Mouse (Mus musculus): ENCODE measurements around the gene Zbtb26. TPM values are rescaled to one million over a fixed set of nuclear protein-coding genes. Genes with fewer than 3 reads are reported as not detected.

Gene Zbtb26
- polyA plus RNA-seq (2014; fragmentation: Nextera tagmentation; extraction: Ambion mirVana) = 13.0 and 13.3 TPM in 2 replicates

DNA sequence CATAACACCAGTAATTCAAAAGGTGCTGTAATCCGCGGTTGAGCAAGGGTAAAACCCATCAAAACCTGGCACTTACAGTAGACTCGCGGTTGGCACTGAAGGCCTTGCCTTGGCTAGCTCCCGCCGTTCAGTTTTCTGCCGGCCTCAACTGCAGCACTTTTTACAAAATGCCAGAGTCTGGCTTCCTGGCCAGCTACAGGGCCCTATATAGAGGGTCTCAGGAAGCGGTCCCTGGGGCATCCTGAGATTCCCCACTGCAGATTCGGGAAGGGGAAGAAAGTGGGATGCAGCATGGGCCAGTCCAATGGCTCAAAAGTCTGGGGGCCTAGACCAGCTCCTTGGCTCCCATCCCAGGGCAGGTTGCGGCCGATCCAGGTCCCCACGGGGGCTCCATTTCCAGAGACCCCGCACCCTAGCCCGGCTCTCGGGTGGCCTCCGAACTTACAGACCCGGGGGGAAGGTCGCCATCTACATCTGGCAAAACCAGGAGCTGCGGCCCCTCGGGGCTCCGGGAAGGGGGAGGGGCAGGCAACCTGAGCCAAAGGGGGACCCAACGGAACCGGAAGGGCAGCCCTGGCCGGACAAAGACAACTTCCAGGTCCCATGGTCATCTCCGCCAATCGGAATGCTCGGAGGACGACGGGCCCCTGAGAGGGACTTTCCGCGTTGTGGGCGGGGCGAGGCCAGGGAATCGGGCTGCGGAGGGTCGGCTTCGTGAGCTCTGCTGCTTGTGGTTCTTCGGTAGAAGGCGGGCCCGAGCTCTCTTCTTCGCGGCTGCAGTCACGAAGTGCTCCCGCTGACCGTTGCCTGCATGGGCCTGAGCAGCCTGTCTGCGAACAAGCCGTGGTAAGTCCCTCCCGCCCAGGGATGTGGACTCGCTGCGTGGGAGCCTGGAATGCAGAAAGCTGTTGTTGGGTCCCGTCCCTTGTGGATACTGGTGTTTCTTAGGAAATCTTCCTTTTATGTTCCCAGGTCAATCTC is at the start of gene Zbtb26, which contains the start of the genes Zbtb6 and Rabgap1:
Zbtb26 (minus strand) TSS at position 525 of the 981 bp plus-strand sequence.
Zbtb6 (minus strand) TSS at position 561 of the 981 bp plus-strand sequence.
Rabgap1 (plus strand) TSS at position 669 of the 981 bp plus-strand sequence.
- Histone ChIP-seq H3K4me2 (ENCODE audit: low read depth) (peak within 1 kb of the TSS; percentile 77), H3K27ac (ENCODE audit: low read depth, low read length) (peak within 1 kb of the TSS; percentile 81), H3K4me1 (ENCODE audit: control insufficient read depth, insufficient read depth, low read length) (peaks cover 3% of the 10 kb centered on the region; the same call in 1 of the 2 replicates), H3K9me3 (ENCODE audit: control insufficient read depth, low read length) (no peaks in the 10 kb centered on the region), H3K27me3 (ENCODE audit: control insufficient read depth, insufficient read depth, low read length) (no peaks in the 10 kb centered on the region), H3K9ac (ENCODE audit: low read length) (peak within 1 kb of the TSS; percentile 85), H3K36me3 (ENCODE audit: control insufficient read depth, insufficient read depth, low read length) (no peaks in the 10 kb centered on the region), H3K4me3 (ENCODE audit: low read depth, low read length) (peak within 1 kb of the TSS; percentile 76)
- DNase-seq (ENCODE audit: low spot score) = peak; percentile 96
- ATAC-seq (ENCODE audit: insufficient read depth, low FRiP score, low TSS enrichment) = peak; percentile 99
- under 1% methylated on average over 51 of the region's 51 CpGs for WGBS

DNA sequence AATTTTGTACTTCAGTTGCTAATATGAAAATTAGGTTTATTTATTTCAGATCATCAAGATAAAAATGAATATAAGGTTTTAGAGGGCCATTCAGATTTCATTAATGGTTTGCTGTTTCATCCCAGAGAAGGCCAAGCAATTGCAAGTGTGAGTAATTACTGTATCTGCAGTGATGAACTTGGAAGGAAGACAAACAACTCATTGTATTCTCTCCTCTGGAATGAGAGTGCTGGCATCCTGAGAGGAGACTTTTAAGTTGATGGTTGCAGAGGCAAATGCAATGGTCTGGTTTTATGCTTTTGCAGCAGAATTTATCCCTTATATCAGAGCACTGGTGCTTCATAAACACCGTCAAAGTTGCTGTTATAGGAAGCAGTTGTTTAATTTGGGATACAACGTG is 46.0 kb upstream of the Zbtb26 start:
- peaks cover 9% of the 10 kb centered on the region for H3K36me3 ChIP-seq (ENCODE audit: control insufficient read depth, insufficient read depth, low read length)
- ATAC-seq (ENCODE audit: insufficient read depth, low FRiP score, low TSS enrichment) = no peak
- H3K27me3 ChIP-seq (ENCODE audit: control insufficient read depth, insufficient read depth, low read length) = no peaks in the 10 kb centered on the region
- no peak overlapping the region for H3K4me2 ChIP-seq (ENCODE audit: low read depth)
- H3K27ac ChIP-seq (ENCODE audit: low read depth, low read length) = no peak overlapping the region
- H3K4me3 ChIP-seq (ENCODE audit: low read depth, low read length) = no peak overlapping the region
- H3K9me3 ChIP-seq (ENCODE audit: control insufficient read depth, low read length) = no peaks in the 10 kb centered on the region
- DNase-seq (ENCODE audit: low spot score) = no peak
- no peaks in the 10 kb centered on the region for H3K4me1 ChIP-seq (ENCODE audit: control insufficient read depth, insufficient read depth, low read length)
- WGBS = 95% methylated on average over 2 of the region's 2 CpGs
- no peak overlapping the region for H3K9ac ChIP-seq (ENCODE audit: low read length)

DNA sequence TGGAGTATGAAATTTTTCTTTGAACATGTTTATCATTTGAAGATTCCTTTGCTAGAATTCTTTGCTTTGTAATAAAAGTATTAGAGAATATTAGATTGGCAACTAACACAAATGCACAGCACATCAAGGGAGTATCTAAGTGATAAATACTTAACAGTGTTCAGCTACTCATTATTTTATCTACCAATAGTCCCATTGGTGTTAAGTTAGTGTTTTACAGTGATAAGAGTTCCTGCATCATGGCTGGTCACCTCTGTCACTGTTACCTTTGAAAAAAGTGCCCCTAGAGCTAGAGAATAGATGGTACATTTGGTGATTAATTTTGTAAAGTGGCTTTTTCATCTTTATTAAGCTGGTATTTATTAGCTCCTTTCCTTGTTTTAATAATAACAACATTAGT is 43.5 kb upstream of the Zbtb26 start:
- H3K36me3 ChIP-seq (ENCODE audit: control insufficient read depth, insufficient read depth, low read length) = 0 out of 2 replicates have a peak, but pooled peaks cover 4% of the 10 kb centered on the region
- H3K4me1 ChIP-seq (ENCODE audit: control insufficient read depth, insufficient read depth, low read length) = no peaks in the 10 kb centered on the region
- no peak for DNase-seq (ENCODE audit: low spot score)
- H3K9ac ChIP-seq (ENCODE audit: low read length) = no peak overlapping the region
- H3K27ac ChIP-seq (ENCODE audit: low read depth, low read length) = no peak overlapping the region
- no peak for ATAC-seq (ENCODE audit: insufficient read depth, low FRiP score, low TSS enrichment)
- H3K9me3 ChIP-seq (ENCODE audit: control insufficient read depth, low read length) = no peaks in the 10 kb centered on the region
- no peaks in the 10 kb centered on the region for H3K27me3 ChIP-seq (ENCODE audit: control insufficient read depth, insufficient read depth, low read length)
- no peak overlapping the region for H3K4me2 ChIP-seq (ENCODE audit: low read depth)
- H3K4me3 ChIP-seq (ENCODE audit: low read depth, low read length) = no peak overlapping the region

DNA sequence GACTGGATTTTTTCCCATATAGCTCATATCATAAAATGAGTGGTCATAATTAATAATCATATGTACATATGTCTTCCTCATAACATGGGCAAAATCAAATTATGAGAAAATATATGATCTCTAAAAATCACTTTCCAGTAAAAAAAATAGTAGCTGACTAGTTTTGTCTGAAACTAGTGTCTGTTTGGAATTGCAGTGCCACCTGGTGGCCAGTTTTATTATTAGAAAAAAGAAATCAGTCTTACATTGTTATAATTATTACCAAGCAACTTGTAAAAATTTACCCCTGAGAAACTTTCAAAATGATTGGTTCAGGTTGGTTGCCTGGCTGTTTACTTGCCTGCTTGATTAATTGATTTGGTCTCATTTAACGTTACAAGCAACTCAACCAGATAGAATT is 42.4 kb upstream of the Zbtb26 start:
- Histone ChIP-seq H3K9me3 (ENCODE audit: control insufficient read depth, low read length) (no peaks in the 10 kb centered on the region), H3K9ac (ENCODE audit: low read length) (no peak overlapping the region), H3K27me3 (ENCODE audit: control insufficient read depth, insufficient read depth, low read length) (no peaks in the 10 kb centered on the region), H3K27ac (ENCODE audit: low read depth, low read length) (no peak overlapping the region), H3K4me1 (ENCODE audit: control insufficient read depth, insufficient read depth, low read length) (no peaks in the 10 kb centered on the region), H3K36me3 (ENCODE audit: control insufficient read depth, insufficient read depth, low read length) (0 out of 2 replicates have a peak, but pooled peaks cover 4% of the 10 kb centered on the region), H3K4me3 (ENCODE audit: low read depth, low read length) (no peak overlapping the region), H3K4me2 (ENCODE audit: low read depth) (no peak overlapping the region)
- ATAC-seq (ENCODE audit: insufficient read depth, low FRiP score, low TSS enrichment) = no peak
- 86% methylated on average over 1 of the region's 1 CpGs for WGBS
- DNase-seq (ENCODE audit: low spot score) = no peak

DNA sequence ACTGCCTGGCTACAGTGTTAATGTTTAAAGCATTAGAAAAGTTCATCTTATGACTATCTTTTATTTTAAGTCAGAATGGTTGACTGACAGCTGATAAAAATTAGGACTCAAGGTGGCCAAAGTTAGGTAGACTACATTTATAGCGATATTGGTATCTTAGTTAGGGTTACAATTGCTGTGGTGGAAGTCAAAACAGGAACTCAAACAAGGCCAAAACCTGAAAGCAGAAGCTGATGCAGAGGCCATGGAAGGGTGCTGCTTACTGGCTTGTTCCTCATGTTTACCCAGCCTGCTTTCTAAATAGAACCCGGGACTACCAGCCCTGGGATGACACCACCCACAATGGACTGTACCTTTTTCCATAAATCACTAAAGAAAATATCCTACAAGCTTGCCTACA is 41.2 kb upstream of the Zbtb26 start:
- Histone ChIP-seq H3K4me2 (ENCODE audit: low read depth) (no peak overlapping the region), H3K4me3 (ENCODE audit: low read depth, low read length) (no peak overlapping the region), H3K27me3 (ENCODE audit: control insufficient read depth, insufficient read depth, low read length) (no peaks in the 10 kb centered on the region), H3K9ac (ENCODE audit: low read length) (no peak overlapping the region), H3K4me1 (ENCODE audit: control insufficient read depth, insufficient read depth, low read length) (no peaks in the 10 kb centered on the region), H3K36me3 (ENCODE audit: control insufficient read depth, insufficient read depth, low read length) (0 out of 2 replicates have a peak, but pooled peaks cover 4% of the 10 kb centered on the region), H3K9me3 (ENCODE audit: control insufficient read depth, low read length) (no peaks in the 10 kb centered on the region), H3K27ac (ENCODE audit: low read depth, low read length) (no peak overlapping the region)
- ATAC-seq (ENCODE audit: insufficient read depth, low FRiP score, low TSS enrichment) (no peak), DNase-seq (ENCODE audit: low spot score) (no peak)
- WGBS = 85% methylated on average over 2 of the region's 2 CpGs

DNA sequence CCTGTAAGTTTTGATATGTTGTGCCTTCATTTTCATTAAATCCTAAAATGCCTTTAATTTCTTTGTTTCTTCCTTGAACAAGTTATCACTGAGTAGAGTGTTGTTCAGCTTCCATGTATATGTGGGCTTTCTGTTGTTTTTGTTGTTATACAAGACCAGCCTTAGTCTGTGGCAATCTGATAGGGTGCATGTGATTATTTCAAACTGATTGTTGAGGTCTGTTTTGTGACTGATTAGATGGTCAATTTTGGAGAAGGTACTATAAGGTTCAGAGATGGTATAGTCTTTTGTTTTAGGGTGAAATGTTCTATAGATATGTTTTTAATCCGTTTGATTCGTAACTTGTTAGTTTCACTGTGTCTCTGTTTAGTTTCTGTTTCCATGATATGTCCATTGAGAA is 37.1 kb upstream of the Zbtb26 start:
- ATAC-seq (ENCODE audit: insufficient read depth, low FRiP score, low TSS enrichment) (no peak), DNase-seq (ENCODE audit: low spot score) (no peak)
- Histone ChIP-seq H3K4me3 (ENCODE audit: low read depth, low read length) (no peak overlapping the region), H3K9me3 (ENCODE audit: control insufficient read depth, low read length) (no peaks in the 10 kb centered on the region), H3K36me3 (ENCODE audit: control insufficient read depth, insufficient read depth, low read length) (peaks cover 10% of the 10 kb centered on the region), H3K4me1 (ENCODE audit: control insufficient read depth, insufficient read depth, low read length) (no peaks in the 10 kb centered on the region), H3K9ac (ENCODE audit: low read length) (no peak overlapping the region), H3K4me2 (ENCODE audit: low read depth) (no peak overlapping the region), H3K27me3 (ENCODE audit: control insufficient read depth, insufficient read depth, low read length) (no peaks in the 10 kb centered on the region), H3K27ac (ENCODE audit: low read depth, low read length) (no peak overlapping the region)
- WGBS = 97% methylated on average over 2 of the region's 2 CpGs

DNA sequence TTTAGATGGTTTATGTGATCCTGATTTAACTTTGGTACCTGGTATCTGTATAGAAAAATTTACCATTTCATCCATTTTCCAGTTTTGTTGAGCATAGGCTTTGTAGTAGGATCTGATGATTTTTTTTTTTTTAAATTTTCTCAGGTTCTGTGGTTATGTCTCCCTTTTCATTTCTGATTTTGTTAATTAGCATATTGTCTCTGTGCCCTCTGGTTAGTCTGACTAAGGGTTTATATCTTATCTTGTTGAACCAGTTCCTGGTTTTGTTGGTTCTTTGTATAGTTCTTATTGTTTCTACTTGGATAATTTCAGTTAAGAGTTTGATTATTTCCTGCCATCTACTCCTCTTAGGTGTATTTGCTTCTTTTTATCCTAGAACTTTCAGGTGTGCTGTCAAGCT is 36.6 kb upstream of the Zbtb26 start:
- Histone ChIP-seq H3K9ac (ENCODE audit: low read length) (no peak overlapping the region), H3K27me3 (ENCODE audit: control insufficient read depth, insufficient read depth, low read length) (no peaks in the 10 kb centered on the region), H3K4me2 (ENCODE audit: low read depth) (no peak overlapping the region), H3K9me3 (ENCODE audit: control insufficient read depth, low read length) (no peaks in the 10 kb centered on the region), H3K4me1 (ENCODE audit: control insufficient read depth, insufficient read depth, low read length) (no peaks in the 10 kb centered on the region), H3K4me3 (ENCODE audit: low read depth, low read length) (no peak overlapping the region), H3K36me3 (ENCODE audit: control insufficient read depth, insufficient read depth, low read length) (peaks cover 10% of the 10 kb centered on the region), H3K27ac (ENCODE audit: low read depth, low read length) (no peak overlapping the region)
- DNase-seq (ENCODE audit: low spot score) (no peak), ATAC-seq (ENCODE audit: insufficient read depth, low FRiP score, low TSS enrichment) (no peak)

DNA sequence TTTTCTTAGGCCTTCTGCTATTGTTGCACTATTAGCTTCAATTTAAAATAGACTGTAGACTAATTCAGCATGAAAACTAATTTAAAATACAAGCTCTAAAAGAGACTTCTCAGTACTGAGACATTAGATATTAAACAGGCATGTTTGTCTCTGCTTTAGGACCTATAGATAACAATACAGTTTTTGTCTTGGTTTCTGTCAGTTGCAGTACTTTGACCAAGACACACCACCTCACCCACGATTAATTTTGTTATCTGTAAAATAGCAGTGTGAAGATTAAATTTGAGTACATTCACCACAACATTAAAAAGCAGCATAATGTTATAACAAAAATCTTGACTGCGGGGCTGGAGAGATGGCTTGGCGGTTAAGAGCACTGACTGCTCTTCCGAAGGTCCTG is 23.3 kb upstream of the Zbtb26 start:
- H3K27me3 ChIP-seq (ENCODE audit: control insufficient read depth, insufficient read depth, low read length) = no peaks in the 10 kb centered on the region
- DNase-seq (ENCODE audit: low spot score) (no peak), ATAC-seq (ENCODE audit: insufficient read depth, low FRiP score, low TSS enrichment) (no peak)
- H3K27ac ChIP-seq (ENCODE audit: low read depth, low read length) = no peak overlapping the region
- H3K36me3 ChIP-seq (ENCODE audit: control insufficient read depth, insufficient read depth, low read length) = 0 out of 2 replicates have a peak, but pooled peaks cover 2% of the 10 kb centered on the region
- no peak overlapping the region for H3K4me2 ChIP-seq (ENCODE audit: low read depth)
- H3K4me1 ChIP-seq (ENCODE audit: control insufficient read depth, insufficient read depth, low read length) = no peaks in the 10 kb centered on the region
- no peaks in the 10 kb centered on the region for H3K9me3 ChIP-seq (ENCODE audit: control insufficient read depth, low read length)
- no peak overlapping the region for H3K9ac ChIP-seq (ENCODE audit: low read length)
- H3K4me3 ChIP-seq (ENCODE audit: low read depth, low read length) = no peak overlapping the region
- WGBS = 96% methylated on average over 4 of the region's 4 CpGs

DNA sequence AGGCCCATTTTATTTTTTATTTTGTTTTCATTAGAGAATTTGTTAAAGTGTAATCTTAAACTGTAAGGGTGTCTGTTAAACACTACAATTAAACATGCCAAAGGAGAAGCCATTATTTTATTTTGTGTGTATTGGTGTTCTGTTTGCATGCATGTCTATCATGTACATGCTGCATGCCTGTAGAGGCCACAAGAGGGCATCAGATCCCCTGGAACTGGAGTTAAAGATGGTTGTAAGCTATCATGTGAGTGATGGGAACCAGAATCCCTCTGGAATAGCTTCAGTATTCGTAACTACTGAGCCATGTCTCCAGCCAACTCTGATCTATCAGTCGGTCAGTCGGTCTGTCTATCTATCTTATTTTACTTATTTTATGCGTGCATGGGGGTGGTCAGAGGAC is 17.8 kb upstream of the Zbtb26 start:
- Histone ChIP-seq H3K27ac (ENCODE audit: low read depth, low read length) (no peak overlapping the region), H3K4me1 (ENCODE audit: control insufficient read depth, insufficient read depth, low read length) (no peaks in the 10 kb centered on the region), H3K36me3 (ENCODE audit: control insufficient read depth, insufficient read depth, low read length) (no peaks in the 10 kb centered on the region), H3K9me3 (ENCODE audit: control insufficient read depth, low read length) (no peaks in the 10 kb centered on the region), H3K9ac (ENCODE audit: low read length) (no peak overlapping the region), H3K4me3 (ENCODE audit: low read depth, low read length) (no peak overlapping the region), H3K4me2 (ENCODE audit: low read depth) (no peak overlapping the region), H3K27me3 (ENCODE audit: control insufficient read depth, insufficient read depth, low read length) (no peaks in the 10 kb centered on the region)
- WGBS = 95% methylated on average over 4 of the region's 4 CpGs
- no peak for ATAC-seq (ENCODE audit: insufficient read depth, low FRiP score, low TSS enrichment)
- no peak for DNase-seq (ENCODE audit: low spot score)
